Mouse (Mus musculus): Measurements from ENCODE around the gene Mpp2. TPM values are rescaled to one million over a fixed set of nuclear protein-coding genes. Genes with fewer than 3 reads are reported as not detected.

Mpp2 gene
- 100 to 1,000 TPM; 152 to 155 TPM for total RNA-seq (2021)
- long read RNA-seq, experiment 1, full-length matches to known transcripts: 23 of 59 reads
- long read RNA-seq, experiment 1, partial matches to known transcripts: 6 of 59 reads
- long read RNA-seq, experiment 1, other reads (novel, unspliced or antisense): 30 of 59 reads
- long read RNA-seq, experiment 2, full-length matches to known transcripts: 18 of 52 reads
- long read RNA-seq, experiment 2, partial matches to known transcripts: 4 of 52 reads
- long read RNA-seq, experiment 2, other reads (novel, unspliced or antisense): 30 of 52 reads

DNA sequence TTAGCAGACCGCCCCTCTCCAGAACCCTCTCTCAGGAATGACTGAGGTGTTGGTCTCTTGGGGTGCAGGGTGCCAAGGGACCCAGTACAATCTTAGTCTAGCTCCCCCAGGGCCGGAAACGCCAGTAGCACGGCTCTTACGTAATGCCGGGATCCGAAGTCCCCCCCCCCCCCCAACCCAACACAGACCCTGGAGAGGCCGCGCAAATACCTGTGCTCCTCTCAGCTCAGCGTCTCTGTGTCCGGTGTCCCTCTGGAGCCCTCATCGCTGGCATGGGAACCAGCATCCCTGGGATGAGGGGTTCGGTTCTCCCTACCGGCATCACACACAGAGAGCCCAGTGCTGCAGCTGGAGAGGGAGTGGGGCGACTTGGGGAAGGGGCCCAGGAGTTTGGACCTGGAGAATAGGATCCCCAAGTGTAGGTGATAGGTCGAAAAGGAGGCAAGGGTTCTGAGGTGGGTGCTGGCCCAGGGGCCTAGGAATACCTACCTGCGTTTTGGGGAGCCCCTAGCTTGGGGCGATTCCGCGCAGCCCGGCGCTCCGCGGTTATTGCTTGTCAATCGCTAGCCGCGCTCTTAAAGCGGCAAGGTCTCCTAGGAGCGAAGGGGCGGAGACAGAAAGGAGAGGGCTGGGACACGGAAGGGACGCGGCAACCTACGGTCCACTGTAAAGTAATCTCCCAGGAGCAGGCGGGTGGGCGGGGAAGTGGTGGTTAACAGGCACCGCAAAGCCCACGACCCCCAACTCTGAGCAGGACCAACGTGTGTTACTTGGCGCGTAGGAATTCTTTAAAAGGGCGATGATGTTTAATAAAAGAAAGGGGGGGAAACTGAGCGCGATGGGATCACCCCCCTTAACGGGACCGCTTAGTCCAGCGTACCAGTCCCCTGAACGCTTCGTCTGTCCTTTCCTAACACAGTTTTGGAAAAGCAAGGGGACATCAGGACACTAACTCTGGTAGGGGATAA, at the start of gene Mpp2:
Gene Mpp2 (minus strand): TSS at position 585 of the 968 bp plus-strand sequence.
- peak; percentile 74 to 77 for DNase-seq (ENCODE audit: low spot score in 2 of 2)
- intact Hi-C loops (cut with DNase I): loop anchor here (1.0 to 2.0 kb wide), 2 partner anchors 27 to 101 kb away; partner anchors contain the start of gene Dusp3

DNA sequence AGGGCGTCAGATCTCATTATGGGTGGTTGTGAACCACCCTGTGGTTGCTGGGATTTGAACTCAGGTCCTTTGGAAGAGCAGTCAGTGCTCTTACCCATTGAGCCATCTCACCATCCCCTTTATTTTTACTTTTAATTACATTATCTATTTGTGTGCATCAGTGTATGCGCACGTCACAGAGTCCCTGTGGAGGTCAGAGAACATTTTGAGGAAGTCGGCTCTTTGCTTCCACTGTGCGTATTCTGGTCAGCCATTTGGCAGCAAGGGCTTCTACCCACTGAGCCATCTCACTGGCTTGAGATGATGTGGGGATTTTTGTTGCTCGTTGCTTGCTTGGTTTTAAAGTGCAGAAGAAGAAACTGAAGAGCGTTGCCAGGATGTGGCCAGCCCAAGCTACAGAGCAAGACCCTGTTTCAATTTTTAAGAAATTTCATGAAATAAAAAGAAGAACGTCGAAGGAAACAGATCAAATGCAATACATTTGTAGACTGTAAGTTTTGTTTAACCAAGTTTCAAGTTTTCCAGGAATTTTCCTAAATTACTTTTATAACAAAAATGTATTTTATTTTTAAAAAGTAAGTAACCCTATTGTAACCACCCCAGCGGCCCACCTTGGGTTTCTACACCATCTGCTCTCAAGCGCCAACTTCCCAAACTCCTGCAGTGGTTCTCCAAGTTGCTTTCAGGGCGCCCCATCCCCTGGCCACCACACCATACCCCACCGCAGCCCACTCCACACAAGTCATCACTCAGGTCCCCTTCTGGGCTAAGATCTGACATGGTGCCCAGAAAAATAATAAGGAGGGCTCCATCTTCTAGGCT, 49.5 kb upstream of the Mpp2 start:
- intact Hi-C loops (cut with DNase I): loop anchor here (2.0 to 5.0 kb wide), 4 partner anchors 35 to 151 kb away; partner anchors contain the start of genes Cd300lg and Dusp3
- DNase-seq (ENCODE audit: low spot score in 2 of 2): no peak

DNA sequence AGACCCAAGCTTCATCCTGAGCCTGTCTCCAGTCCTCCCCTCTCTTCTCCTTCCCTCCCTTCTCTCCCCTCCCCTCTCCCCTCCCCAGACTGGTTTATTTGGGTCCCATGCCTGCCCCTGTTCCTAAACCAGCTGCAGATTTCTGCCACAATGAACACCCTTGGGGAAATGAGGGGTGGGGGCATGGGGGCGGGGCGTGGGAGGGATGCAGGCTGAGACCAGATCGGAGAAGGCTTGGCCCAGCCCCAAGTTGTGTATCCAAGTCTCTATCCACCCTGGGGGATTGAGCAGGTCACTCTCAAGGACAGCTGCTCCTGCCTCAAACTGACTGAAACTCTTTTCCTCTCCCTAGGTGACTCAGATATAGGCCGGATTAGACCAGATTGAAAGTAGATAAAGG, 46.2 kb upstream of the Mpp2 start:
- DNase-seq (ENCODE audit: low spot score in 2 of 2): no peak
- intact Hi-C loops (cut with DNase I): no loop called here

DNA sequence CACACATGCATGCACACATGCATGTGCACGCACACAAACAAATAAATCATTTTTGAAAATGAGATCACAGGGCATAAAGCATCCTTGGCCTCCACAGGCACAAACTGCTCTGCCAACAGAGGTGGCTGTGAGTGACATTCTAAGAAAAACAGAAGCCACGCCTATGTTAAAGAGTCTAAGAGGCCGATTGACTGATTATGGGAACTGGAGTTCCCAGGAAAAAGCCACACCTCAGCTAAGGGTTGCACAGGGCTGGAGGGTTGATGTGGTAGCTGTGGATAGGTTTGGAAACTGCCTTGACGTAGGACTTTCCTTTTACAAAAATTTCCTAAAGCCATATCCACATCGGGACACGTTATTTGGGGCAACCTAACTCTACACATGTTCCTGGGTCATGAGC, 29.1 kb upstream of the Mpp2 start:
- intact Hi-C loops (cut with DNase I): no loop called here
- DNase-seq (ENCODE audit: low spot score in 2 of 2): no peak

DNA sequence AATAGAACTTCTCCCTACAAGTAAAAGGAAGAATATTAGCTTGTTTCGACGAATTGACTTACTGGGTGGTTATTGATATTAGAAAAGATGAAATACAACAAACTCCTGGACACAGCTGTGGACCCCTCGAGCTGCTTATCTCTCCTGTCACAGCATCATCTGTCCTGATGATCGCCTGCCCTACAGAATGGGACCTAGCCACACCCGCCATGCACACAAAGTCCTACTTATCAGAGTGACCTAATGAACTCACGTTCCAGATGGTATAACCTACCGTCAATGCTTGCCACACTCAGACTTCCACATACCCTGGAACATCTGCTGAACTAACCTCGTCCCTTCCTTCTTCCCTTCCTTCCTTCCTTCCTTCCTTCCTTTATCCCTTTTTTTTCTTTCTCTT, 27.9 kb upstream of the Mpp2 start:
- DNase-seq (ENCODE audit: low spot score in 2 of 2): no peak
- intact Hi-C loops (cut with DNase I): no loop called here

DNA sequence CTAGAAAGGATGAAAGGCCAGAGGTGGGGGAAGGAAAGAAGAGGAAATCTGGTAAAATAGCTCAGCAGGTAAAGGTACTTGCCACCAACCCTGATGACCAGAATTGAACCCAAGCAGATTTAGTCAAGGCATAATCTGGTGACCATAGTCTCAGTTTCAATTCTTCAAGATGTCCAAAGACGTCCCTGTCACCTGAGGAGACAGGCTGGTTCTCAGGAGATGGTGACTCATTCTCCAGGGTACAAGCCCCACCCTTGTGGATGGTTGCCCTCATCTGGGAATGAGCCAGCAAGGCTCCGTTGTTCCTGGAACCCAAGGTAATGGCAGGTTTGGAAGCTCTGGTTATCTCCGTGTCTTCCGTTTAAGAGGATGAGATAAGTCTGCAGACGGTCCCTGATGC, 23.3 kb upstream of the Mpp2 start:
- DNase-seq (ENCODE audit: low spot score in 2 of 2): no peak
- intact Hi-C loops (cut with DNase I): no loop called here

DNA sequence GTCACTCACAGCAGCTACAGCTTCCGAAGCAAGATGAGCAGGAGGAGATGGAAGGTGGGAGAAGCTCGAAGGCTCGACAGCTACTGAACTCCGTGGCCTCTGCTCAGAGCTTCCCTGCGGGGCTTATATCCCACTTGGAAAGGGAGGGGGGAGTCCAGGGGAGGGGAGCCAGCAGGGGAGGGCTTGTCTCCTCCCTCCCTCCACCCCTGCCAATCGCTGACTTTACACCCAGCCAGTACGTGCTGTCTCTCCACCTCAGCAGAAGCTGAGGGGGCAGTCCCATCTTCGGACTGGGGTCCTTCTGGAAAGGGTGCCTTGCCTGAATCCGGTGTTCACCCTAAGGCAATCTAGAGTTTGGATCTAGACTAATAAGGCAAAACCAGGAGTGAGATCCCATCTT, 19.4 kb upstream of the Mpp2 start, which contains the start of gene Pyy:
Gene Pyy (minus strand): TSS at position 101 of the 400 bp plus-strand sequence.
- intact Hi-C loops (cut with DNase I): no loop called here
- no peak for DNase-seq (ENCODE audit: low spot score in 2 of 2)

DNA sequence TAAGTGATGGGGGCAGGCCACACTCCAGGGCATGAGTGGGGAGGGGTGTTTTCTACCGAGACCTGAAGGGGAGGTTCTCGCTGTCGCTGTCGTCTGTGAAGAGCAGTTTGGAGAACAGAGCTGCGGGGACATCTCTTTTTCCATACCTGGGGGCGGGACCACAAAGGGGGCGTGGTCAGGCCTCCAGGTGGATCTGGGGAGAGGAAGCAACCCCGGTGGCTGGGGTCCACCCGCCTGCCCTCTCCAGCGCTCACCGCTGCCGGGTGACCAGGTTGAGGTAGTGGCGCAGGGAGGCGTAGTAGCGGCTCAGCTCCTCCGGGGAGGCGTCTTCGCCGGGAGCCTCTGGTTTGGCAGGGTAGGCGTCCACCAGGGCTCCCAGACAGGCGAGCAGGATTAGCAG, 18.6 kb upstream of the Mpp2 start:
- no peak for DNase-seq (ENCODE audit: low spot score in 2 of 2)
- intact Hi-C loops (cut with DNase I): no loop called here

DNA sequence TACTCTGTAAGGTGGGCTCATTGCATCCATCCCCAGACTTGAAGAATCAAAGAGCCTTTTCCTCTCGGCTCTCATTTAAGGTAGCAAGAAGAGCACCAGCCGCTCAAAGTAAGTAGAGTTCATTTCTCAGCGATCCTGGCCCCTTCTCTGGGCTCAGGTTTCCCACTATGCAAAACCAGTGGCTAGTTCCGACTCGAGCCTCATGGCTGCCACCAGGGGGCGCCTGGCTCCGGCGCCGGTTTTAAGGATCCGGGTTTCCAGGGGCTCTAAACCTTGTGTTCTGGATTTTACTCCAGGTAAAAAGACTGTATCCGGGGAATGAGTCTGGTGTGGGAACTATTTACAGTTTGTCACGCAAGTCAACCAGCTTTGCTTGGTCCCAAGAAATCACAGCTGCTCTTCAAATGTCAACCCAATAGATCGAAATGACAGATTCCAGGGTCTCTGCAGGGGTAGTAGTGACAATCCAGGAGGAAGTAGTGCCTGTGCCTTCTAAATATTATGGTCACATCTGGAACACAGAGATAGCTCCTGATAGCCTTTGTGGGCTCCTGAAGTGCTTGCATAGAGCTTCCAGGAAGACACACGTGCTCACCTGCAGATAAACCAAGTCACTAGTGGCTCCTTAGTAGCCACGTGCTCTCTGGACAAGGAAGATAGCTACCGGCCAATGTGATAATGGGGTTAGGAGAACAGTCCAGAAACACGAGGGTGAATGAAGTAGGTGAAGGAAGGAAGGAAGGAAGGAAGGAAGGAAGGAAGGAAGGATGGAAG, 14.4 kb upstream of the Mpp2 start:
- intact Hi-C loops (cut with DNase I): loop anchor here (2.0 kb wide), 1 partner anchor 36 kb away; no protein-coding TSS in a partner anchor
- peak; percentile 40 to 76 for DNase-seq (ENCODE audit: low spot score in 2 of 2)

DNA sequence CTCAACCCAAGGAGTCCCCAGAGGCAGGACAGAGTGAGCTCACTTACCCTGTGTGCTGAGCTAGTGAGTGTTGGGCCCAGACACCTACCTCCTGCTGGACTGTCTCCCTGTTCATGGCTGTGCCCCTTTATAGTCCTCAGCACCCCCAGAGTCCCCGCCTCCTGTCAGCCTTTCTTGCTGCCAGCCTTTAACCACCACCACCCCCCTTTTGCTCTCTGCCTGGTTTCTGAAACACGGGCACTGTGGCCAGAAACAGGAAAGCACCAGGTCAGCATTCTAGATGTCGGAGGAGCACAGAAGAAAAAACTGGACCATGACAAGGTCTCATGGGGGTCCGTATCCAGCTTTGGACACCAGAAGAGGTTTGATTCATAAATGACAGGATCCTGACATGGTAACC, 12.9 kb upstream of the Mpp2 start, which contains the start of gene Ppy:
Gene Ppy (minus strand): TSS at position 101 of the 400 bp plus-strand sequence.
- no peak for DNase-seq (ENCODE audit: low spot score in 2 of 2)
- intact Hi-C loops (cut with DNase I): no loop called here

DNA sequence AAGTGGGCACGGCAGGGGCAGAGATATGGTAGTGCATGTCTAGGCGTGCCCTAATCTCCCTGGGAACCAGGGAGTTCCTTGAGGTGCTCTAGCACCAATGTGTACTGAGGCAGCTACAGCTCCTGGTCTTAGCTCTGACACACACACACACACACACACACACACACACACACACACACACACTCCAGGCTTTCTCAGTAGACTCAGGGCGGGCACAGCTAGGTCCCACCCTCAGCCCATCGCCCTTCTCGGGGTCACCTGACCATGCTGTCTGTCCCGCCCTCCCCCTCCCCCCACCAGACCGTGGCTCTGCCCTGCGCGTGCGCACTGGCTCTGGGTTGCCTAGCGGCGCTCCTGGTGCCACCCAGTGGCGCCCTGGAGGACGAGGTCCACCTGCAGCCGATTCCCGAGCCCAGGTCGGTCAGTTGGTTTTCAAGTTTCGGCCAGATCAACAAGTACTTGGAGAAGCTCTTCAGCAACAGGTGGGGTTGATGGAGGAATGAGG, 8.6 kb upstream of the Mpp2 start:
- peak; percentile 65 to 70 for DNase-seq (ENCODE audit: low spot score in 2 of 2)
- intact Hi-C loops (cut with DNase I): no loop called here

DNA sequence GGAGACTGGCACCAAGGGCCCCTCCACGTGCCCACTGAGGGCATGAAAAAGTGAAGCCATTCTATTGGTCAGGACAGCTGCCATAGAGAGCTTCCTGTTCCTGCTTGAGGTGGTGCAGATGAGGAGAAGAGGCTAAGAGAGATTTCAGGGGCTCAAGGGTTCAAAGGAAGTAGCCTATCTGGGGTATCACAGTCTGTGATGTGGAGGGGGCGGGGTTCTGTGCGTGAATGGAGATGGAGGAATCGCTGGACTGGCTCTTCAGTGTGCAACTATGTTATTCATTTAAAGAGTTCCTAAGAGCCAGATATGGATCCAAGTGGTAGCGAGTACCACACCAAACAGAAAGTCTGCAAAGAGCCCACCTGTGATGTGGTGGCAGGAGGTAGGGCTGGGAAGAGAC, 8.1 kb upstream of the Mpp2 start:
- intact Hi-C loops (cut with DNase I): no loop called here
- DNase-seq (ENCODE audit: low spot score in 2 of 2): no peak

DNA sequence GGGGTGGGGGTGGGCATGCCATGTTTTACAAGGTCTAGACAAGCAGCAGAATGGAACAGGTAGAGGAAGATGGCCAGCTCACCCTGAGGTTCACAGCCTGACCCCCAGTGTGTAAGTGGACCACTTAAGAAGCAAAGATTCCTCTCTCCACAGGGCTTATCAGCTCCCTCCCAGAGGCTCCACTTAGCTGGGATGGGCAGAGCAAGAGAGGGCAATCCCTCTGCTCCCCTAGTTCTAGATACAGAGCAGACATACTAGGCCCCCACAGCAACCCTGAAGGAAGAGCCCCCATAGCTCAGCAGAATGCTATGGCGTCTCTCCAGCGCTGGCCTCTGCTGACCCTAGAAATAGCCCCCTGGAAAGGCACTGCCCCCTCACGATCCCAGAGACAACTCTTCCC, 7.4 kb upstream of the Mpp2 start:
- DNase-seq (ENCODE audit: low spot score in 2 of 2): no peak
- intact Hi-C loops (cut with DNase I): no loop called here

DNA sequence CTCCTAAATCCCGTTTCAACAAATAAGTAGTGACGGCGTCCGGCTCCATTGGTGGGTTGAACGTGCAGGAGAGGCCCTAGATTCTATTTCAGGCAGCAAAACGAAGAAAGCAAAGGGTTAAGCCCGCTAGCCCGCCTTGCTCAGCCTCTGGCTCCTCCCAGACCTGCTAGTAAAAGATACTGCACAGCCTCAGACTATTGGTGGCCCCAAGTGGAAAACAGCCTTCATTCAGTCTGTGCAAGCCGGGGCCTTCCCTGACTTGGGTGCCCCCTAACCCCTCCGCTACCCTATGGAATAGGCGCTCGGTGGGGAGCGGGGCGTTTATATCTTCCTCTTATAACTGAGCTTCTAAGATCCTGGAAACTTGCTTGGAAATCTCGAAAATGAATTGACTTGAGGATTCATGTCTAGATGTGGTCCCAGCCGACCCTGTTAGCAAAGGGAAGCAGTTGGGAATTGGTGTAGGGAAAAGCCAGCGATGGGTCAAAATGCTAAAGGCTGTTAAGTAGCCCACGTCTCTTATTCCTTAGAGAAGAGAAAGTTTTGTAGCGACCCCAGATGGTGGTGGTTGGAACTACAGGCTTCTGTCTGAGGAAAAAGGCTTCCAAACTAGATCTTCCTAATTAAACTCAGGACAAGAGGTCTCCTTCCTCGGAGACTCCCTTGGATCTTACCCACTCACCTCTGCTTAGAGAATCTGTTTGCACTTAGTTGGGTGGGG, 933 bp upstream of the Mpp2 start:
- DNase-seq (ENCODE audit: low spot score in 2 of 2): peak; percentile 73 to 81
- intact Hi-C loops (cut with DNase I): loop anchor here (2.0 kb wide), 1 partner anchor 102 kb away; the partner anchor contains the start of gene Dusp3

DNA sequence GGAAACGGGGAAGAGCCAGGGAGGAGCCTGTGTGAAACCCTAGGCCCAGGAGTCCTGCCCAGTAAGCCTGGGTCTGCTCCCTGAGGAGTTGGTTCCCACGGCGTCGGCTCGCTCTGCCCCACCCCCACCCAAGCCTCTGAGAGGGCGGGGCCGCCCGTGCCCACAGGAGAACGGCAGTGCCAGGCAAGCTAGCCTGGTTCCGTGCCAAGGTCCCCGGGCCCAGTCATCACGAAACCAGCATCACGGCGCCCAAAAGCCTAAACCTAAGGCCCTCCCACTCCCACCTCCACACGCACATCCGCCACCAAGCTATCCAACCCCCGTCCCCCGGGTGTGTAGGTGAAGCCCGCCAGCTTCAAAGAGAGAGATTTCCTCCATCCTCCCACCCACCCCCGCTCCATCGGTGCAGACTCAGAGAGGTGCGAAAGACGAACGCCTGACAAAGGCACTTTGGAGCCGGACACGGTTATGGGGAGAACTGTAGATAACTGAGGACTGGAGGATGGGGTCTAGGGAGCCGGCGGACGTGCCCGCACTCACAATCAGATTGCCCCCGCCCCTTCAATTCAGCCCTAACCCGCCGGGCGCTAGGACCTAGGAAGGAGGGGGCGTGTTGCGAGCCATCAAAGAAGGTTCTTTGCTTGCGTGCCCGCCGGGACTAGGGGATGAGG, 1.1 kb downstream of the Mpp2 start:
- intact Hi-C loops (cut with DNase I): no loop called here
- DNase-seq (ENCODE audit: low spot score in 2 of 2): peak; percentile 82 to 89

DNA sequence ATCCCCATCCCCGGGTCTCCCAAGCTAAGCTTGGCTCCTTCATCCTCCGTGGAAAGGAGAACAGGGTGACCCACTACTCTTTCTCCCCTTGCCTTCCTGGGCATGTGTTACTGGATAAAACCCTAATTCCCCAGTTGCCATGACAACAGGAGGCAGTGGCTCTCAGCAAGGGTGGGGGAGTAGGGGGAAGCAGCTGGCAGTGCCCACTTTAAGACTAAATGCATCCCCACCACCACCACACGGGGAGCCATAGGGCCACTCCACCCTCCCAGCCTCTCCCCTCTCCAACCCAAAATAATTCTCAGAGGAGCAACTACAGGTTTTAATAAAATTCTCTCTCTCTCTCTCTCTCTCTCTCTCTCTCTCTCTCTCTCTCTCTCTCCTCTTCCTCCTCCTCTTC, 2.0 kb downstream of the Mpp2 start:
- intact Hi-C loops (cut with DNase I): no loop called here

DNA sequence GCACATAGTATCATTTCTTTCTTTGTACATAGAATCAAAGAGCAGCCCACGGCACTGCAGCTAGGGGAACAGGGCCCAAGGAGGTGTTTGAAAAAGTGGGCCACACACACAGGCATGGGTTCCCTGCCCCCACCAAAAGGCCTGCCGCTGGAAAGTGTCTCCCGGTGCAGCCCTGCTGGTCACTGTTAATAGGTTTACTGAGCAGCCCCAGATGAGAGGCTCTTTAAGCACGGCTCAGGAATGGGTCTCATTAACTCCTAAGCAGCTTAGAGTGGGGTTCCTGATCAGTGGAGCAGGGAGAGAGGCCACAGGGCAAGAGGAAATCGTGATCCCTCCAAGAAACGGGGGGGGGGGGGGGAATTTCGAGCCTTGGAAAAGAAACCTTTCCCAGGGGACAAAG, 4.2 kb downstream of the Mpp2 start:
- no peak for DNase-seq (ENCODE audit: low spot score in 2 of 2)
- intact Hi-C loops (cut with DNase I): no loop called here

More for the DNA sequence above, 2.0 kb downstream of the Mpp2 start:
- peak; percentile 77 to 94 for DNase-seq (ENCODE audit: low spot score in 2 of 2)

Measured in left cerebral cortex, postnatal 14 days (tissue).